Mouse (Mus musculus) neural tube, embryonic 14.5 days (tissue): ENCODE results near the gene Alpk3. TPM values are rescaled to one million over a fixed set of nuclear protein-coding genes. Genes with fewer than 3 reads are reported as not detected.

Source experiments
- ATAC-seq: fragments of 200-750 bp; cut with Nextera tagmentation; 2 replicates; pipeline ENCODE4 v1.8.0; 2017; ENCODE audit warnings: low read depth, mild to moderate bottlenecking, moderate TSS enrichment, moderate library complexity
- H3K27ac ChIP-seq: fragments of 300-500 bp; sonication (generic); 2 replicates; pipeline ENCODE4 v1.5.1; 2014; ENCODE audit warnings: low read depth, mild to moderate bottlenecking, control low read depth, low read length, moderate library complexity, mixed read lengths
- H3K27me3 ChIP-seq: fragments of 300-500 bp; sonication (generic); 2 replicates; pipeline ENCODE4 v1.6.1; 2014; ENCODE audit warnings: low read length; ENCODE audit not compliant: control insufficient read depth, insufficient read depth
- H3K36me3 ChIP-seq: fragments of 300-500 bp; sonication (generic); 2 replicates; pipeline ENCODE4 v1.6.1; 2014; ENCODE audit warnings: low read length, mixed read lengths; ENCODE audit not compliant: control insufficient read depth, insufficient read depth
- H3K4me1 ChIP-seq: fragments of 300-500 bp; sonication (generic); 2 replicates; pipeline ENCODE4 v1.6.1; 2014; ENCODE audit warnings: low read length; ENCODE audit not compliant: control insufficient read depth, insufficient read depth
- H3K4me2 ChIP-seq: fragments of 300-500 bp; sonication (generic); 2 replicates; pipeline ENCODE4 v1.6.1; 2014; ENCODE audit warnings: mild to moderate bottlenecking, low read depth, low read length, control low read depth
- H3K4me3 ChIP-seq: fragments of 300-500 bp; sonication (generic); 2 replicates; pipeline ENCODE4 v1.5.1; 2014; ENCODE audit warnings: low read depth, low read length, control low read depth, mixed read lengths
- H3K9ac ChIP-seq: fragments of 300-500 bp; sonication (generic); replicated peaks from 2 replicates; pipeline ENCODE4 v1.6.1; 2014; ENCODE audit warnings: low read depth, mild to moderate bottlenecking, control low read depth, low read length, mixed read lengths
- H3K9me3 ChIP-seq: fragments of 300-500 bp; sonication (generic); 2 replicates; pipeline ENCODE4 v1.6.1; 2016; ENCODE audit warnings: low read length; ENCODE audit not compliant: control insufficient read depth
- WGBS: fragments of 180-500 bp; shearing (Covaris S2); extraction: QIAGEN DNeasy Blood & Tissue Kit; methylation state at CpG from one replicate; pipeline ENCODE4 v1.1.7; 2014; 5-methylcytosine and 5-hydroxymethylcytosine counted together
- polyA plus RNA-seq: library from polyadenylated mRNA; unstranded; fragments of >200 nt; fragmentation: Nextera tagmentation; extraction: Ambion mirVana; gene quantifications from 2 replicates; pipeline ENCODE4 v1.2.1, GENCODE M21; 2014

The Alpk3 gene
- polyA plus RNA-seq, 1 experiment from 2014 or later, result 0.17 TPM

DNA sequence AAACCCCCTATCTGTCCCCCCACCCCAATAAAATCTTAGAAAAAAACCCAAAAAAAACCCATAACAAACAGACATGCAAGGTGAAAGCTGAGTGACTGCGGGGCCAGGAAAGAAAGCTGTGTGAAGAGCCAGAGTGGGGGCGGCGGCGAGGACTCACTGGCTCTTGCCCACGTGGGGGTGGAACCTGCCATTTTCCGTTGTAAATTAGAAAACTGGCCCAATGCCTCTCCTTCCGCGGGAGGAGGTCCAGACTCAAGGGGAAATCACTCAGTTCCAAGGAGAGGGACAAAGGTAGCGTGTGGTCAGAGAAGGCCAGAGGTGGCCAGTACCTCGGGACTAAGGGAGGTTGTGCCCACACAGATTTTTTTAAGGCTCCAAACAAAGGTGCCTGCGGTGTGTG is 4.5 kb downstream of the Alpk3 start:
- Histone ChIP-seq H3K4me1 (no peaks in the 10 kb centered on the region), H3K4me2 (no peak overlapping the region), H3K27ac (no peak overlapping the region), H3K36me3 (no peaks in the 10 kb centered on the region), H3K9ac (no peak overlapping the region), H3K9me3 (no peaks in the 10 kb centered on the region), H3K27me3 (no peaks in the 10 kb centered on the region), H3K4me3 (no peak overlapping the region)
- 83% methylated on average over 11 of the region's 11 CpGs for WGBS
- no peak for ATAC-seq

DNA sequence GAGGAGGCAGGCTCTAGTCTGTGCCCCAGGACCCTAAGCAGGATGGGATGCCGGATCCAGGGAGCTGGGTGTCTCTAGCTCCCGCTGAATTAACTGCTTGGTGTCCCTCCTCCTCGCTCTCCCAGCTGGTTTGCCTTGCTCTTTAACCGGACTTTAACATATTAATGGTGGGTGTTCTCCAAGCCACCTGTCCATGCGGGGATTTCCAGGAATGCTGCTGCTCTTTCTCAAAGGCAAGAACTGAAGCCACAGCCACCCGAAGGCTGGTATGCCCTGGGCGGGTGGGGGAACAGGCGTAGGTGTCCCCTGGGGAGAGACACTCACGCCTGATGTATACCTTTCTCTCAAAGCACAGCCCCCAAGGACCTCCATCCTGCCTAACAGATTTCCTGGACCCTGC is 5.9 kb downstream of the Alpk3 start:
- 62% methylated on average over 9 of the region's 9 CpGs for WGBS
- Histone ChIP-seq H3K9ac (no peak overlapping the region), H3K36me3 (no peaks in the 10 kb centered on the region), H3K4me2 (no peak overlapping the region), H3K27me3 (no peaks in the 10 kb centered on the region), H3K4me1 (no peaks in the 10 kb centered on the region), H3K27ac (no peak overlapping the region), H3K4me3 (no peak overlapping the region), H3K9me3 (no peaks in the 10 kb centered on the region)
- no peak for ATAC-seq

DNA sequence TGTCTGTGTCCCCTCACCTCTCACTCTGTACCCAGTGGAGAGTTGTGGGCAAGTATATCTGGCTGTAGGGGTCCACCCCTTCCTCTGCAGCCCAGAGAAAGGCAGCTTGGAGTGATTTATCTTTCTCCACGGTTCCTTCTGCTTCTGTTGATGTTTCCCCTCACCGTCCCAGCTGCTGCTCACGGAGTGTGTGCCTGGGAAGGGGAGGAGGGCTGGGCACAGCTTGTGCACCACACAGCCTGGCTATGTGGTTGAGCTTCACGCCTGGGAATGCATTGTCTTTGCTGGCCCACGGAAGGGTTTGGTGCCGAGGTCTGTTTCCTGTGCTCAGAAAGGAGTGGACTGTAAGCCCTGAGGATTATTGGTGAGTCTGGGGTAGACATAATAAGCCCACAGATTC is 9.3 kb downstream of the Alpk3 start:
- H3K27me3 ChIP-seq, result no peaks in the 10 kb centered on the region
- no peak for ATAC-seq
- no peak overlapping the region for H3K9ac ChIP-seq
- H3K4me2 ChIP-seq, result no peak overlapping the region
- WGBS, result 30% methylated on average over 6 of the region's 6 CpGs
- no peaks in the 10 kb centered on the region for H3K36me3 ChIP-seq
- H3K4me3 ChIP-seq, result no peak overlapping the region
- H3K4me1 ChIP-seq, result no peaks in the 10 kb centered on the region
- no peak overlapping the region for H3K27ac ChIP-seq
- H3K9me3 ChIP-seq, result no peaks in the 10 kb centered on the region

DNA sequence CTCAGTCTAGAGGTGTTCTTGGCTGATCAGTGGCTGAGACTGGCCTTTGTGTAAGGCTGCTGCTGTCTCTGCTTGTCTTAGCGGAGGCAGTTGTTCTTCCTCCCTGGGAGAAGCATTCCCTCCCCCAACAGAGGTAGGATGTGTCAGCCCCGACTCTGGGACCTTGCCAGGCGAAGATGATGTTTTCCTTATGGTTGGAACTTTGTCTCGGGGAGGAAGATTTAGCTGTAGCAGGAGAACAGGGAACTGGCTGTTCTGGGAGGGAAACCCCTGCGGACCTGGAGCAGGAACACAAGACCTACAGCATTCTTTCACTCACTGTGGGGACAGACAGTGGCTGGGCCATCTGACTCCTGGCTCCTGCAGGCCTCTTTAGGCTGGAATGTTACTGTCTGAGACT is 15.1 kb downstream of the Alpk3 start:
- Histone ChIP-seq H3K36me3 (no peaks in the 10 kb centered on the region), H3K27ac (no peak overlapping the region), H3K4me1 (no peaks in the 10 kb centered on the region), H3K27me3 (no peaks in the 10 kb centered on the region), H3K4me2 (no peak overlapping the region), H3K4me3 (no peak overlapping the region), H3K9me3 (no peaks in the 10 kb centered on the region), H3K9ac (no peak overlapping the region)
- WGBS, result 59% methylated on average over 5 of the region's 5 CpGs
- ATAC-seq, result no peak

DNA sequence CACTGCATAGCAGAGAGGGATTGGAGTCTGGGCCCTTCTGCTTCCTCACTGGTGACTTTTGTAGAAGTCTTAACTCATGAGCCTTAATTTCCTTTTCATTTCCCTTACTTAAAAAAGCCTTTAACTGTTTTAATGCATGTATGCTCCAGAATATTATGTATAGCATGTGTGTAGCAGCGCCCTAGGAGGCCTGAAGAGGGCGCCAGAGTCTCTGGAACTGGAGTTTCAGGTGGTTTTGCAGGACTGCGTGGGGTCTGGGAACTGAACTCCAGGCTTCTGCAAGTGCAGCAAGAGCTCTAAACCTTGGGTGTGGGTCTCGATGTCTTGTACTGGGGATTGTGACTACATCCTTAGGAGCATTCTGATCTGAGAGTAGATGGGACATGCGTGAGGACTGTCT is 15.9 kb downstream of the Alpk3 start:
- no peak for ATAC-seq
- Histone ChIP-seq H3K4me2 (no peak overlapping the region), H3K4me3 (no peak overlapping the region), H3K36me3 (no peaks in the 10 kb centered on the region), H3K9ac (no peak overlapping the region), H3K9me3 (no peaks in the 10 kb centered on the region), H3K27me3 (no peaks in the 10 kb centered on the region), H3K4me1 (no peaks in the 10 kb centered on the region), H3K27ac (no peak overlapping the region)
- 82% methylated on average over 5 of the region's 5 CpGs for WGBS

DNA sequence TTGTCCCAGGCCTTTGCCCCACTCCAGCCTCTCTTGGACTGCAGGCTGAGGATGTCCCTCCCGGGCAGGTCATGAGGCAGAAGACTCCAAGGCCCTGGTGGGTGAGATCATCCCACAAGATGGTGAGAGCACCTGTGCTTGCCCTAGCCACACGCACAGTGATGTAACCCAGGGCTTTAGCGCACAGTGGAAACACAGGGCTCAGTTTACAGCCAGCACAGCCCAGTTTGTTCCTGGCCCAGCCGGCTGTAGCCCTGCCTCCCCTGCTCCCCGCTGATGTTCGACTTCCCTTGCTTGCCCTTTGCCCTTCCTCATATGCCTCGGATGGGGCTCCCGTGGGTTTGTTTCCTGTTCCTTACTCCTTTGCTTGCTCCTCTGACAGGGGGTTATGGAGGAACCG is 17.1 kb downstream of the Alpk3 start:
- Histone ChIP-seq H3K4me3 (no peak overlapping the region), H3K9me3 (no peaks in the 10 kb centered on the region), H3K27me3 (no peaks in the 10 kb centered on the region), H3K9ac (no peak overlapping the region), H3K4me2 (no peak overlapping the region), H3K4me1 (no peaks in the 10 kb centered on the region), H3K27ac (no peak overlapping the region), H3K36me3 (no peaks in the 10 kb centered on the region)
- WGBS, result 74% methylated on average over 9 of the region's 9 CpGs
- ATAC-seq, result no peak

DNA sequence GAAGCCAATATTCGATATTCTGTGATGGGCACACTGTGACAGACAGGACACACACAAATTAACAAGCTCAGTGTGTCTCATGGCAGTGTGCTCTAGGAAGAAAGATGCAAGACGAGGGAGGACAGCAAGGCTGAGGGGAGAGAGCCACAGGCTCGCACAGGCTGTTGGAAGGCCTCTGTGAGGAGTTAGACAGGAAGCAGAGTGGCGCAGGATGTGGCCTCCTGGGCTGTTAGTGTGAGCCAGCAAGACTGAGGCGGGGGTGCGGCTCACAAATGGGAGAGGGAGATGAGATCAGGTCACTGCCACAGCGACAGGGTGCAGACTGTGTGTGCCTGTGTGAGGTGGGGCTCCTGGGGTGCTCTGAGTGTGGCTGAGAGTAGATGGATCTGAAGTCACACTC is 17.9 kb downstream of the Alpk3 start:
- Histone ChIP-seq H3K4me3 (no peak overlapping the region), H3K27me3 (no peaks in the 10 kb centered on the region), H3K27ac (no peak overlapping the region), H3K4me1 (no peaks in the 10 kb centered on the region), H3K36me3 (no peaks in the 10 kb centered on the region), H3K4me2 (no peak overlapping the region), H3K9me3 (no peaks in the 10 kb centered on the region), H3K9ac (no peak overlapping the region)
- WGBS, result 80% methylated on average over 7 of the region's 7 CpGs
- no peak for ATAC-seq

DNA sequence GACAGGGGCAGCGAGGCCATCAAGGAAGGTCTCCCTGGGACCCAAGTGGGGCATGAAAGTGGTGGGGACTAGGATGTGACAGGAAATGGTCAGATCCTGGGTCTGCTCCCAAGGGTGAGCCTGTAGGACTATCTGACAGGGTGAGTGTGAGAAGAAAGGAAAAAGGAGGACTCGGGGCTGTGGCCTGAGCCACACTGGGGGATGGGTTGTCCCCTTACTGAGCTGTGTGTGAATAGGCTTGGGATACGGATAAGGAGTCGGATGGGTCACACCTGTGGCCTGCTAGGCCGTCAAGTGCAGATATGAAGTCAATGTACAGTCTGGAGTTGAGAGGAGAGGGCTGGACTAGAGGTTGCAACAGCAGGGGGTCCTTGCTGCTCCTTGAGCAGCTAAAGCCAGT is 18.3 kb downstream of the Alpk3 start:
- H3K4me2 ChIP-seq, result no peak overlapping the region
- no peak for ATAC-seq
- no peak overlapping the region for H3K9ac ChIP-seq
- 90% methylated on average over 5 of the region's 5 CpGs for WGBS
- H3K4me3 ChIP-seq, result no peak overlapping the region
- H3K9me3 ChIP-seq, result no peaks in the 10 kb centered on the region
- H3K36me3 ChIP-seq, result no peaks in the 10 kb centered on the region
- no peaks in the 10 kb centered on the region for H3K4me1 ChIP-seq
- no peaks in the 10 kb centered on the region for H3K27me3 ChIP-seq
- H3K27ac ChIP-seq, result no peak overlapping the region

DNA sequence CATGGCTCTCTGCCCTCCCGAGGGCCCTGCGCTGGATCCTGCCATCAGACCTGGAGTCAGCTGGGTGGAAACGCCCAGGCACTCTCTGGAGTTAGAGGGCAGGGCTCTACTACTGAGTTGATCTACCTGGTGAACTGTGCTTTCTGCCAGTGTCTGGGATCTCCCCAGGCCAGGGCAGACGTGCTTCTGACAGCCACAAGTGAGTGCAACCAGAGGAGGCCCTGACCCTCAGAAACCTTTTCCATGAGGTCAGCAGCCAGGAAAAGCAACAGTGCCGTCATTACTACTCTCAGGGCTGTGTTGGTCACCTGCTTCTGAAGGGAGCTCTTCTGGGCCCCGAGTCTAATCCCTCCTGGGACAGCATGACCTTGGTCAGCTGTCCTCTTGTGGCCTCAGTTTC is 19.6 kb downstream of the Alpk3 start:
- Histone ChIP-seq H3K9me3 (no peaks in the 10 kb centered on the region), H3K4me3 (no peak overlapping the region)

DNA sequence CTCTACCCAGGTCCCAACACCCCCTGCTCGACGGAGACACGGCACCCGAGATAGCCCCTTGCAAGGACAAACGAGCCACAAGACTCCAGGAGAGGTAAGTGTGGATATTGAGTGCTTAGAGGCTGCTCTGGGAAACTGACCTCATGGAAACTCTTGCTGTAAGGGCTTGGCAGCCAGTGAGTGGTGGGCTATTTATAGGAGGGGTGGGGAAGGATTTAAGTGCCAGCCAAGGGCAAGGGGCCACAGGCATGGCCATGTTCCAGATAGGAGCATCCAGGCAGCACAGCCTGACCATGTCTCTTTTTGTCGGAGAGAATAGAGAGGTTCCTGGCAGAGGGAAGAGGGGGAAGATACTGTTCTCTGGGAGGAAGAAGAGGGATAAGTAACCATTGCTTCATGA is 21.3 kb downstream of the Alpk3 start:
- Histone ChIP-seq H3K4me2 (no peak overlapping the region), H3K4me3 (no peak overlapping the region), H3K9ac (no peak overlapping the region), H3K4me1 (no peaks in the 10 kb centered on the region), H3K27me3 (no peaks in the 10 kb centered on the region), H3K36me3 (no peaks in the 10 kb centered on the region), H3K27ac (no peak overlapping the region), H3K9me3 (no peaks in the 10 kb centered on the region)
- whole genome bisulfite sequencing, result 89% methylated on average over 6 of the region's 6 CpGs
- no peak for ATAC-seq

More for the DNA sequence above, 19.6 kb downstream of the Alpk3 start:
- Histone ChIP-seq H3K27me3 (no peaks in the 10 kb centered on the region), H3K27ac (no peak overlapping the region), H3K4me1 (no peaks in the 10 kb centered on the region), H3K9ac (no peak overlapping the region), H3K36me3 (no peaks in the 10 kb centered on the region), H3K4me2 (no peak overlapping the region)
- no peak for ATAC-seq
- 77% methylated on average over 6 of the region's 6 CpGs for WGBS
